ENCODE assay signal across 8 mouse cellular contexts in genomic region chr8:82402261-82402685, GRCm38 (mm10). TPM values are rescaled to one million over a fixed set of nuclear protein-coding genes. Genes with fewer than 3 reads are reported as not detected.
DNase-seq lines count a peak whose midpoint lies in the region; ATAC-seq and TF ChIP-seq lines count a peak whose summit lies in the region.

No protein-coding gene starts in this region.

- peak overlapping the region; percentile 46 for H3K4me3 ChIP-seq in embryonic facial prominence, embryonic 13.5 days
- H3K4me3 ChIP-seq in heart, embryonic 14.5 days (ENCODE audit: control insufficient read depth in 1 of 2, insufficient read depth in 1 of 2, low read depth in 1 of 2, low read length in 2 of 2), result peak overlapping the region; percentile 58 to 74
- peak overlapping the region; percentile 93 for H3K4me3 ChIP-seq in megakaryocyte, embryonic 14.5 days (replicated peaks)
- H3K4me3 ChIP-seq in stomach, postnatal 0 days (ENCODE audit: low read depth, low read length), result peak overlapping the region; percentile 61

- H3K4me2 ChIP-seq in embryonic facial prominence, embryonic 13.5 days, result peak overlapping the region; percentile 74
- peak overlapping the region; percentile 82 for H3K4me2 ChIP-seq in heart, embryonic 14.5 days (ENCODE audit: low read length)
- peak overlapping the region; percentile 82 for H3K4me2 ChIP-seq in stomach, postnatal 0 days (replicated peaks; ENCODE audit: low read depth)

- WGBS in embryonic facial prominence, embryonic 13.5 days, result 2% methylated on average over 13 of the region's 13 CpGs
- 0% methylated on average over 13 of the region's 13 CpGs for whole genome bisulfite sequencing in heart, embryonic 14.5 days
- under 1% methylated on average over 13 of the region's 13 CpGs for WGBS in stomach, postnatal 0 days

- H3K27me3 ChIP-seq in embryonic facial prominence, embryonic 13.5 days, result 0 out of 2 replicates have a peak, but pooled peaks cover 11% of the 10 kb centered on the region
- H3K27me3 ChIP-seq in heart, embryonic 14.5 days (ENCODE audit: control insufficient read depth, insufficient read depth, low read length), result no peaks in the 10 kb centered on the region
- no peaks in the 10 kb centered on the region for H3K27me3 ChIP-seq in megakaryocyte, embryonic 14.5 days (replicated peaks)
- H3K27me3 ChIP-seq in stomach, postnatal 0 days (ENCODE audit: control insufficient read depth, insufficient read depth, low read length), result no peaks in the 10 kb centered on the region

- H3K27ac ChIP-seq in embryonic facial prominence, embryonic 13.5 days, result no peak overlapping the region; the same call in 1 of the 2 replicates
- H3K27ac ChIP-seq in heart, embryonic 14.5 days (replicated peaks in 1 of 2; ENCODE audit: control insufficient read depth in 1 of 2, insufficient read depth in 1 of 2, low read depth in 2 of 2, low read length in 2 of 2), result peak overlapping the region; percentile 88 to 91
- H3K27ac ChIP-seq in stomach, postnatal 0 days (replicated peaks), result peak overlapping the region; percentile 86

- 0 out of 2 replicates have a peak, but pooled peaks have one; percentile 20 for ATAC-seq in embryonic facial prominence, embryonic 13.5 days (ENCODE audit: insufficient number of reproducible peaks, insufficient read depth, low FRiP score, low TSS enrichment, low read depth)
- ATAC-seq in heart, embryonic 14.5 days (ENCODE audit: insufficient number of reproducible peaks, insufficient read depth, low FRiP score, low read depth), result peak; percentile 70
- peak; percentile 75 for ATAC-seq in stomach, postnatal 0 days (ENCODE audit: low FRiP score, low TSS enrichment)

- no peaks in the 10 kb centered on the region for H3K36me3 ChIP-seq in embryonic facial prominence, embryonic 13.5 days
- no peaks in the 10 kb centered on the region for H3K36me3 ChIP-seq in heart, embryonic 14.5 days (ENCODE audit: control insufficient read depth, insufficient read depth, low read length)
- no peaks in the 10 kb centered on the region for H3K36me3 ChIP-seq in megakaryocyte, embryonic 14.5 days (replicated peaks; ENCODE audit: low read length)
- no peaks in the 10 kb centered on the region for H3K36me3 ChIP-seq in stomach, postnatal 0 days (ENCODE audit: control insufficient read depth, insufficient read depth, low read length)

- TF ChIP-seq EP300 in stomach, postnatal 0 days (optimal IDR thresholded peaks at IDR 0.05), result no peak

- TF ChIP-seq CTCF in stomach, postnatal 0 days (IDR thresholded peaks at IDR 0.05; ENCODE audit: low read depth), result no peak

- H3K4me1 ChIP-seq in embryonic facial prominence, embryonic 13.5 days, result peaks cover 21% of the 10 kb centered on the region
- peaks cover 7 to 13% of the 10 kb centered on the region in 2 experiments; a peak in 3 of 4 replicates for H3K4me1 ChIP-seq in heart, embryonic 14.5 days (ENCODE audit: control insufficient read depth in 2 of 2, insufficient read depth in 2 of 2, low read length in 2 of 2)
- peaks cover 55% of the 10 kb centered on the region for H3K4me1 ChIP-seq in megakaryocyte, embryonic 14.5 days
- no peaks in the 10 kb centered on the region for H3K4me1 ChIP-seq in stomach, postnatal 0 days (replicated peaks; ENCODE audit: control insufficient read depth, insufficient read depth)

- DNase-seq in B cell, adult 2 months, result peak; percentile 13 to 14
- peak; percentile 28 for DNase-seq in R1 (ENCODE audit: low read depth, low spot score)
- peak; percentile 77 to 87 for DNase-seq in kidney, postnatal 25 days
- peak; percentile 65 for DNase-seq in stomach, postnatal 0 days (ENCODE audit: low spot score)
- DNase-seq in adipocyte (ENCODE audit: low spot score), result no peak

- H3K9ac ChIP-seq in embryonic facial prominence, embryonic 13.5 days, result peak overlapping the region; percentile 64
- H3K9ac ChIP-seq in heart, embryonic 14.5 days (ENCODE audit: low read length), result peak overlapping the region; percentile 80
- H3K9ac ChIP-seq in stomach, postnatal 0 days (ENCODE audit: low read length), result peak overlapping the region; percentile 65

- H3K9me3 ChIP-seq in embryonic facial prominence, embryonic 13.5 days, result no peaks in the 10 kb centered on the region
- no peaks in the 10 kb centered on the region for H3K9me3 ChIP-seq in heart, embryonic 14.5 days (ENCODE audit: control insufficient read depth, low read length)
- no peaks in the 10 kb centered on the region for H3K9me3 ChIP-seq in megakaryocyte, embryonic 14.5 days
- H3K9me3 ChIP-seq in stomach, postnatal 0 days (ENCODE audit: control insufficient read depth, low read length), result no peaks in the 10 kb centered on the region

RNA-seq across cellular contexts. Expression of gene Il15, which starts 0.7 kb away (rescaled TPM):
- 1.8 and 2.6 TPM in 2 replicates for polyA plus RNA-seq in embryonic facial prominence, embryonic 13.5 days (2015; fragmentation: Nextera tagmentation; extraction: Ambion mirVana)
- 23.0 and 26.8 TPM in 2 replicates for polyA plus RNA-seq in heart, embryonic 14.5 days (2014; fragmentation: Nextera tagmentation; extraction: Ambion mirVana)
- polyA plus RNA-seq in megakaryocyte, embryonic 14.5 days (2012; ENCODE audit: insufficient read depth, low replicate concordance), result 2.9 TPM in 1 of 2 replicates, not detected in the other
- polyA plus RNA-seq in stomach, postnatal 0 days (2015; fragmentation: Nextera tagmentation; extraction: Ambion mirVana), result 8.2 and 10.6 TPM in 2 replicates

Comparison
In these comparisons a context has a peak if more than half of its experiments do, and no peak if none do; other contexts are left out.
1. ATAC-seq: peak in every context shown above with its lines; median percentile 75 in stomach, postnatal 0 days; 70 in heart, embryonic 14.5 days; 20 in embryonic facial prominence, embryonic 13.5 days.